Mouse (Mus musculus): ENCODE results near the gene Ifitm1. TPM values are rescaled to one million over a fixed set of nuclear protein-coding genes. Genes with fewer than 3 reads are reported as not detected.
"Not testable (repeated sequence)": the region's sequence is repeated elsewhere in the genome, so short reads cannot be mapped to it uniquely, and the experiment has no call there.

The Ifitm1 gene
- polyA plus RNA-seq, 1 experiment from 2014 or later, result 209 TPM

DNA sequence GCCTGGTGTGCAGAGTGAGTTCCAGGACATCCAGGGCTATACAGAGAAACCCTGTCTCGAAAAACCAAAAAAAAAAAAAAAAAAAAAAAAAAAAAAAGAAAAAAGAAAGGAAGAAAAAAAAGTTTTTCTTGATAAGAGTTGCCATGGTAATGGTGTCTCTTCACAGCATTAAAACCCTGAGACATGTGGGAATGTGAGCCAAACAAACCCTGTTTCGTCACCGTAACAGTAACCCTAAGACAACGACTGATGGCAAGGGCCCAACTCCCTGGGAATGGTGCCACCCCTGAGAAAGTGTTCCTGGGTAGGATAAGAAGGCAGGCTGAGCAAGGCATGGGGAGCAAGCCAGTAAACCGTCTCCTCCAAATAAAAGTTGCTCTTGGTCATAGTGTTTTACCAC, 39.9 kb downstream of the Ifitm1 start:
- Histone ChIP-seq H3K4me2 (no peak overlapping the region), H3K4me1 (peaks cover 25% of the 10 kb centered on the region), H3K9me3 (no peaks in the 10 kb centered on the region), H3K4me3 (replicated peaks) (no peak overlapping the region), H3K36me3 (no peaks in the 10 kb centered on the region), H3K9ac (no peak overlapping the region), H3K27ac (no peak overlapping the region), H3K27me3 (replicated peaks) (no peaks in the 10 kb centered on the region)
- no peak for ATAC-seq (ENCODE audit: insufficient read depth, low FRiP score, low read depth)
- WGBS, result 83% methylated on average over 5 of the region's 5 CpGs

DNA sequence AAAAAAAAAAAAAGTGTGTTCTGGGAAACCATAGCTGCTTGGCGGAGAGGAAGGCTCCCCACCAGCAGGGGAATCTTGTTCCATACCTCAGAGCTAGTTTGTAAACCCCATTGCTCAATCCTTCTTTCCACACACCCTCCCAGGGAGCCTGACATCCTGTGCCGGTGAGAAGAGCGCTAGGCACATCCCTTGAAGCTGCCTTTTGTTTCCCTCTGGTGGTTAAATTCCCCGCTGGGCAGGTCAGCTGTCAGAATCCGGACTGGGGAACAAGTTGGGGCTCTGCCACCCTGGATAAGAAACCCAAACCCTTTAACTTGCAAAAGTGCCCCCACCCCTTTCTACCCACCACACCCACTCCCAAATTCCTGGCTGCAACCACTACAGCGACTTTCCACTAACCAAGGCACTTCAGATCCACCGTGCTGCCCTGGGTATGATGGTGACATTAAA, 41.3 kb downstream of the Ifitm1 start:
- Histone ChIP-seq H3K4me3 (replicated peaks) (no peak overlapping the region), H3K36me3 (no peaks in the 10 kb centered on the region), H3K4me2 (peak overlapping the region; percentile 65), H3K9ac (no peak overlapping the region), H3K27ac (peak overlapping the region; percentile 92), H3K27me3 (replicated peaks) (no peaks in the 10 kb centered on the region), H3K9me3 (no peaks in the 10 kb centered on the region), H3K4me1 (peaks cover 25% of the 10 kb centered on the region)
- no peak for ATAC-seq (ENCODE audit: insufficient read depth, low FRiP score, low read depth)
- WGBS, result 14% methylated on average over 7 of the region's 7 CpGs

DNA sequence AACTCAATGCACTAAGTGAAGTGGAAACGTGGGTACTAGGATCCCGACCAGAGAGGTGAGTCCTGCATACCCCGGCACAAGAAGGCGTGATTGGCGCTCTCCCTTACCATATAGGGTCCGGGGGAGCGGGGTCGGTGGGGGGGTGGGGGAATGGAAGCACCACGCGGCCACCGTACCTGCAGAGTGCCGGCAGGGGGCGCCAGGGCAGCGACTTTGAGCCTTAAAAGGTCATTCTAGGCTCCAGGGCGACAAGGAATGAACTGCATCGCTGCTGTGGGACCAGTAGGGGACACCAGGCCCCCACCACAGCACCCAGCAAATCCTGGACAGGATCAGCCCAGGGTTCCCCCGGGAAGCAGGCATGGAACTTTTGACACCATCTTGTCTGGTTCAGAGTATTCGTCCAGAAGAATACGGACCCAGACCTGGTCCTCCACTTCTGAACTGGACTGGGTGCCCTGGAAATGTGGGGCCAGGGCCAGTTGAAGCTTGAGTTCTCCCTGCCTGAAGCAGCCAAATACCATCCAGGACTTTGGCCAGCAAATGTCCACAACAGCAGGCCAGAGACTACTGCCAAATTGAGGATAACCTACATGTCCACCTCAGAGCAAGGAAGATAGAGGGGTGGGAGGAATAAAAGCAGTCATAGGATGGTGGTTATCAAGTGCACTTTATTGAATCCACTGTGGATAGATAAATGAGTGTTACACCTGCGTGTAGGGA, 42.1 kb downstream of the Ifitm1 start:
- Histone ChIP-seq H3K27me3 (replicated peaks) (no peaks in the 10 kb centered on the region), H3K4me1 (peaks cover 25% of the 10 kb centered on the region), H3K4me2 (peak overlapping the region; percentile 65), H3K4me3 (replicated peaks) (peak overlapping the region; percentile 54), H3K36me3 (no peaks in the 10 kb centered on the region), H3K27ac (peak overlapping the region; percentile 92), H3K9me3 (no peaks in the 10 kb centered on the region), H3K9ac (0 out of 2 replicates have a peak overlapping the region, but pooled peaks have one; percentile 2)
- peak; percentile 85 for ATAC-seq (ENCODE audit: insufficient read depth, low FRiP score, low read depth)
- 8% methylated on average over 20 of the region's 20 CpGs for WGBS

GRCm38 (mm10) chr7:141009665-141010064, 42.6 kb downstream of the Ifitm1 start:
- H3K27me3 ChIP-seq (replicated peaks), result no peaks in the 10 kb centered on the region
- ATAC-seq (ENCODE audit: insufficient read depth, low FRiP score, low read depth), result no peak
- peak overlapping the region; percentile 54 for H3K4me3 ChIP-seq (replicated peaks)
- no peaks in the 10 kb centered on the region for H3K9me3 ChIP-seq
- H3K9ac ChIP-seq, result peak overlapping the region; percentile 39; the same call in 1 of the 2 replicates
- peaks cover 25% of the 10 kb centered on the region for H3K4me1 ChIP-seq
- H3K27ac ChIP-seq, result peak overlapping the region; percentile 92
- WGBS, result 75% methylated on average over 9 of the region's 9 CpGs
- no peaks in the 10 kb centered on the region for H3K36me3 ChIP-seq
- peak overlapping the region; percentile 65 for H3K4me2 ChIP-seq

DNA sequence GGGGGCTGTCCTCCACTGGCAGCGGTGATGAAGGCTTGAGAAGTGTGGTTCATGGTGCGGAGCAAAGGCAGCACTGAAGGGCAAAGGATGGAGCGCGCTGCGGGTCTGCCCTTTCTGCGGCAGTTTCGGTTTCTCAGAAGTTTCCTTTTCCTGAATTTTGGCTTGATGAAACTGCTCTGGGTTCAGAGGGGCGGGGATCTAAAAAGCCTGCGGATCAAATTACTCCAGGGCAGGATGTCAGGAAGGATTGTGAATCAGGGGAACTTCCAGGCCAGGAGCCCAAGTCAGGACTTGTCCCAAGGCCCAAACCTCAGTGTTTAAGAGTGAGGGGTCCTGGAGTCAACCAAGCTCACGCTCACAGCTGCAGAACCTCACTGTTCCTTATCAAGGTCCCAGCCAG, 43.6 kb downstream of the Ifitm1 start, which contains the start of gene Ifitm3:
Gene Ifitm3 (minus strand): TSS at position 178 of the 400 bp plus-strand sequence.
- H3K9ac ChIP-seq, result peak within 1 kb of the TSS; percentile 39
- H3K27ac ChIP-seq, result peak within 1 kb of the TSS; percentile 92
- ATAC-seq (ENCODE audit: insufficient read depth, low FRiP score, low read depth), result peak; percentile 32; the same call in 1 of the 2 replicates
- H3K4me3 ChIP-seq (replicated peaks), result peak within 1 kb of the TSS; percentile 54
- no peaks in the 10 kb centered on the region for H3K9me3 ChIP-seq
- no peaks in the 10 kb centered on the region for H3K27me3 ChIP-seq (replicated peaks)
- peak within 1 kb of the TSS; percentile 65 for H3K4me2 ChIP-seq
- peaks cover 25% of the 10 kb centered on the region for H3K4me1 ChIP-seq
- no peaks in the 10 kb centered on the region for H3K36me3 ChIP-seq
- WGBS, result 9% methylated on average over 10 of the region's 10 CpGs

DNA sequence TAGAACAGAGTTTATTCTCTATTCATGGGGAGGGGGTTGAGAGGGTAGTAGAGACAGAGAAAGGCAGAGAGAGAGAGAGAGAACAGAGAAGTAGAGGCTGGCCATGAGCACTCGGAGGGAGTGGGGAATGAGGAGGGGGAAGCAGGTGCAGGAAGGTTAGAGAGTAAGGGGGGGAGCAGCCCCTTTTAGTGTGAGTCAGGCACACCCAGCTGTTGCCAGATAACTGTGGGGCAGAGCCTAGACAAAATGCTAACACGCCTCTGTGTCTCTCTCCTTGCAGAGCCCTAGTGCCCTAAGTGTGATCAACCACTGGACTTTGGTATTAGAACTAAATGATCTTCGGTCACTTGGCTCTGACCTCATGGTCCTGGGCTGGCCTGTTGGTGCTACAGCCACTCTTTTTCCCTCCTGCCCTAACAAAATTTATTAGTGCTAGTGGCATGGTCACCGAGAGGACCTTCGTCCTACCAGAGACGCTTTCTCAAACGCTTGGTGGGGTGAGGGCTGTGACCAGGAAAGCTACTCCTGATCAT, 44.3 kb downstream of the Ifitm1 start:
- 74% methylated on average over 7 of the region's 7 CpGs for WGBS
- H3K9me3 ChIP-seq, result no peaks in the 10 kb centered on the region
- H3K4me1 ChIP-seq, result peaks cover 25% of the 10 kb centered on the region
- H3K4me3 ChIP-seq (replicated peaks), result no peak overlapping the region; the same call in 1 of the 2 replicates
- H3K27me3 ChIP-seq (replicated peaks), result no peaks in the 10 kb centered on the region
- H3K27ac ChIP-seq, result peak overlapping the region; percentile 92
- peak overlapping the region; percentile 65; the same call in 1 of the 2 replicates for H3K4me2 ChIP-seq
- no peak overlapping the region for H3K9ac ChIP-seq
- no peak for ATAC-seq (ENCODE audit: insufficient read depth, low FRiP score, low read depth)
- H3K36me3 ChIP-seq, result no peaks in the 10 kb centered on the region

DNA sequence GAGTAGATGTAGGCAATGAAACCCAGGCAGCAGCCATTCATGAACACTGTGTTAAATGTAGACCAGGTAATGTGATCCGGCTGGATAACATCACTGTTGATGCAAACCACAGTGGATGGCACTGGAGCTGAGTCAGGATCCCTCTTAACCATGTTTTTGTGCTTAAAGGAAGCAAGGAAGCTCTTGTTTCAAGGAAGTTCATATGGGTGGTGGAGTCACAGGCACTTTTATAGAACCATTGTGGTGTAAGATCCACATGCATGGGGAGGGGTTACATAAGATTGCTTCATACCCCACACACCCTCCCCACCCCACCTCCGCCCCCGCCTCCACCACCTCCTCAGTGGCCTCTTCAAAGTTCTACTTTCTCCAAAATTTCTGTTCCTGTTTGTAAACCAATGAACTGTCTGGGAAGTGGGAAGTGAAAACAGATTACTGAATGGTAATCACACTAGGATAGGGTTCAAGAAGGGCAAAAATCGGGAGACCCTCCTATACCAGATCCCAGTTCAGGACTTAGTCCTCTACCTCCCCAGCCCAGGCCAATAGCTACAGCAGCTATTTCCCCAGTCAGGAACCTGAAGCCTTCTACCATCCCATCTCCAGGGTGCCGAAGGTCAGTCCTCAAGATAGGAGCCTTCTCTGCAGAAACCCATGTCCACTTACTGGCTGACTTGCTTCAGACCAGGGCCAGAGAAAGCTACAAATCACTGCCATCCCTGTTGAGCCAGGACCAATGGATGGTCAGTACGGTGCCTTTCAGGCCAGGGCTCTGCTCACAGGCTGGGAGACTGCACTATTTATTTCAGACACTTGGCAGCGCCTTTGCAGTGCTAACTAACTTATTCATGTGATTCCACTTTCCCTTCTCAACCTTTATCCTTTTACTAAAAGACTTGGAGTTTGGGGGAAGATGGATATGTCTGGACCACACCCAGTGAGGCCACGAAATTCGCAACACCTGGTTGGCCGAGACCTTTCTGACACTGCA, 50.0 kb downstream of the Ifitm1 start:
- no peak for ATAC-seq (ENCODE audit: insufficient read depth, low FRiP score, low read depth)
- Histone ChIP-seq H3K4me2 (no peak overlapping the region), H3K27ac (no peak overlapping the region), H3K27me3 (replicated peaks) (no peaks in the 10 kb centered on the region), H3K9ac (no peak overlapping the region), H3K4me1 (no peaks in the 10 kb centered on the region), H3K36me3 (no peaks in the 10 kb centered on the region), H3K9me3 (no peaks in the 10 kb centered on the region), H3K4me3 (replicated peaks) (no peak overlapping the region)
- WGBS, result 76% methylated on average over 10 of the region's 10 CpGs

DNA sequence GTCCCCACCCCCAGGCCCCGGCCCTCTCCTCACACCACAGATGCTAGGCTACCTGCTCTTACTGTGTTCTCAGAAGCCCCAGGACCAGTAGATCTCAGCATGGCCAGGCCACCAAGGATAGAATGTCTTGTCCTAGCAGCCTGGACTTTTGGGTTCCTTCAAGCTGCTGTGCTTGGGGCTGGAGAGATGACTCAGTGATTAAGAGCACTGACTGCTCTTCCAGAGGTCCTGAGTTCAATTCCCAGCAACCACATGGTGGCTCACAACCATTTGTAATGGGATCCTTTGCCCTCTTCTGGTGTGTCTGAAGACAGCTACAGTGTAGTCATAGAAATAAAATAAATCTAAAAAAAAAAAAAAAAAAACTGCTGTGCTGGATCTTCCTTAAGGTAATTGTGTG, 50.8 kb downstream of the Ifitm1 start, which contains the start of gene Ifitm6:
Gene Ifitm6 (minus strand): TSS at position 101 of the 400 bp plus-strand sequence.
- 78% methylated on average over 1 of the region's 1 CpGs for WGBS
- not testable (repeated sequence) for H3K27me3 ChIP-seq (replicated peaks); H3K9ac ChIP-seq; H3K27ac ChIP-seq; H3K9me3 ChIP-seq; ATAC-seq (ENCODE audit: insufficient read depth, low FRiP score, low read depth); H3K4me3 ChIP-seq (replicated peaks); H3K36me3 ChIP-seq; H3K4me1 ChIP-seq; H3K4me2 ChIP-seq

DNA sequence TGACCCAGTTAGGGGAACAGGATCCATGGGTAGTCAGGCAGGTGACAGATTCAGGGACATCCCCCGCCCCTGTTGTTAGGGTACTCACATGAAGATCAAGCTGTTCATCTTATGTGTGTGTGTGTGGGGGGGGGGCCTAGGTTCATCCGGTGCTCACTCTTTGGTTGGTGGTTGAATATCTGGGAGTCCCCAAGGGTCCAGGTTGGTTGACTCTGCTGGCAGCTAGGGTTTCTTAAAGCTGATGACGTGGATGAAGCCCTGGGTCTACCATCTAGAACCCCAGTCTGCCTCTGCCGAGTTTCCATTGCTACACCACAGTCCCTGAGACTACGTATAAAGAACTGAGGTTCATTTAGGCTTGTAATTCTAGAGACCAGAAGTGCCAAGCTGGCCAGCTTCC, 52.0 kb downstream of the Ifitm1 start:
- H3K27me3 ChIP-seq (replicated peaks), result no peaks in the 10 kb centered on the region
- H3K4me3 ChIP-seq (replicated peaks), result no peak overlapping the region
- no peaks in the 10 kb centered on the region for H3K9me3 ChIP-seq
- H3K9ac ChIP-seq, result no peak overlapping the region
- no peak for ATAC-seq (ENCODE audit: insufficient read depth, low FRiP score, low read depth)
- 94% methylated on average over 5 of the region's 5 CpGs for WGBS
- no peaks in the 10 kb centered on the region for H3K4me1 ChIP-seq
- no peaks in the 10 kb centered on the region for H3K36me3 ChIP-seq
- H3K4me2 ChIP-seq, result no peak overlapping the region
- H3K27ac ChIP-seq, result no peak overlapping the region
